Mouse (Mus musculus): ENCODE data around the gene Zdhhc23.

Zdhhc23 gene

DNA sequence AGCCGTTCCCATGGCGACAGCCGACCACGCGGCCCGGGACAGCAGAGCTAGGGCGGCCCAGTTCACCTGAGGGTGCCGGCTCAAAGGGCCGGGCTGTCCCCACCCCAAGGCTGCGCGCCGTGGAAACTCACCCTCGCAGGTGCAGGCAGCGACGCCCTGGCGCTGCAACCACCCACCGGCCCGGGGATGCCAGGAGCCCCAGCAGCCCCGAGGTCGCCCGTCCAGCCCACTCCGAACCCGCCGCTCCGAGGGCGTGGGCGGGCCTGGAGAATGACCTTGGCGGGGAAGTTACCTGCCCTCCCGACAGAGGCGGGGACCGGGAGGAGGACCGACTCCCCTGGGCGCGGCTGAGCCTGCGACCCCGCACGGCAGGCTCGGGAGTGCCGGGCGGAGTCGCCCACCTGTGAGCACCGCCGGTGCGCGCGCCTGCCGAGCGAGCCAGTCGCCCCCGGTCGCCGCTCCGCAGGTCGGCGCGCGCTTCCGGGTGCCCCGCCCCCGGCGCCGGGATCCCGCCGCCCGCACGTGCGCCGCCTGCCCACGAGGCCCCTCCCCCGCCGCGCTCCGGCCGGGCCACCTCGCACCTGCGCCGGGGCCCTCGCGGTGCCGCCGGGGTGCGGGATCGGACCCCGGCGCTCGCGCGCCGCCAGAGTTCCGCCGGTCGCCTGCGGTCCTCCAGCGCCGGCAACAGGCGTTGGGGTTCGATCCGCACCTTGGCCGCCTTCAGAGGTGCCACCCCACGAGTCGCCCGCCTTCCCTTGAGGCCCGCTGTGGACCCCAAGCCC, at the start of gene Zdhhc23:
TSS of gene Zdhhc23 (minus strand) at position 464 of the 782 bp plus-strand sequence.
- DNase-seq (ENCODE audit: low read depth, low spot score), result no peak

GRCm38 (mm10) chr16:44029273-44029672, 49.7 kb upstream of the Zdhhc23 start:
- DNase-seq (ENCODE audit: low read depth, low spot score), result no peak

DNA sequence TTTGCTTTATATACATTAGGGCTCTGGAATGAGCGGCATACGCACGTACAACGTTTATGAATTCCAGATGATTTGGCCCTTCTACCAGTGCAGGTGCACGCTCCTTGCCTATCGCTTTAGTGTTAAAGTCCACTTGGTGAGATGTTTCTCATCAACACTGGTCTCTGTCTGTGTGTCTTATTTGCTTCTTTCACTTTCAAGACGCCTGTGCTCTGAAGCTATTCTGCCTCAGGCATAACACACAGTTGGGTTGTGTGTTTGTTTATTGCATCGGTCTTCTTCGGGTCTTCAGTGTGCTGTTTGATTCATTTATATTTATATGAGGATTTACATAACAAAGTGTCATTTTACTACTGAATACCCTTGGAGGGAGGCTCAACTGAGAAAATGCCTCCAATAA, 47.2 kb upstream of the Zdhhc23 start:
- DNase-seq (ENCODE audit: low read depth, low spot score), result no peak

- no peak for DNase-seq (ENCODE audit: low read depth, low spot score)
Observed at GRCm38 (mm10) chr16:44026210-44026609, 46.6 kb upstream of the Zdhhc23 start.

DNA sequence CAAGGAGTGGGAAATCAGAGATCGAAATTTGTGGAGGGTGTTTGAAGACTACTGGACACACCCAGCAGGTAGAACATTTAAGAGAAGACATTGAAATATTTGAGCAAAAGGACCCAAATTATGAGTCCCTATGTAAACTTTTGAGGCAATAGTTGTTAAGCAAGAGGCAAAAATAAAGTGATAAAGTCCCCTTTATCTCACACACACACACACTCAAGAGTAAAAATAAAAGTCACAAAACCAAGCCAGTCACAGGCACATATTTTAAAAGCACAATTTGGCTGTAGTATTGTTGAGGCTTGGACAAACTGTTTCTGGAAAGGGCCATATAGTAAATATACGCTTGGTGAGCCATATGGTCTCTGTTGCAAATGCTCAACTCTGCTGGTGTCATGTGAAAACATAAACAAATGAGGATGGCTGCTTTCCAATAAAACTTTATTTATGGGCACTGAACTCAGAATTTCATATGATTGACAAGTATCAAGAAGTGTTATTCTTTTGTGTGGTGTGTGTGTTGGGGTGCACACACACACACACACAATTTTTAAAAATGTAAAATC, 39.5 kb upstream of the Zdhhc23 start:
- DNase-seq (ENCODE audit: low read depth, low spot score), result no peak

DNA sequence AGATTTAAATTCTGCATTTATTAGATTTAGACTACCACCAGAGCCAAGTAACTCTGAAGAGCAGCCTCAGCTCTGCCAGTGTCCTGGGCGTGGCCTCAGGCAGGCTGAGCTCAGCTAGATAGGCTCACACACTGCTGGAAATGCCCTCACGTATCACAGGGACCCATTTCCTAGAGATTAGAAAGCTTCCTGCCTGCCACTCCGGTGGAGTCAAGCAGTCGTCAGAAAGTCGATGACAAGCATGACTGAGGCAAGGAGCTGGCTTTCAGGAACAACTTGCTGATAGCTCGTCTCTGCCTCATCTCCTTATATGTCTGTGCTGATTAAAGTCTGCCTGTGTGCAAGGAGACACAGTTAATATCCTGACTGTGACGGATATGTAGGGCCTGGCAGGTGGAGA, 38.8 kb upstream of the Zdhhc23 start:
- no peak for DNase-seq (ENCODE audit: low read depth, low spot score)

- DNase-seq (ENCODE audit: low read depth, low spot score), result no peak
Observed at GRCm38 (mm10) chr16:44017707-44018106, 38.1 kb upstream of the Zdhhc23 start.

DNA sequence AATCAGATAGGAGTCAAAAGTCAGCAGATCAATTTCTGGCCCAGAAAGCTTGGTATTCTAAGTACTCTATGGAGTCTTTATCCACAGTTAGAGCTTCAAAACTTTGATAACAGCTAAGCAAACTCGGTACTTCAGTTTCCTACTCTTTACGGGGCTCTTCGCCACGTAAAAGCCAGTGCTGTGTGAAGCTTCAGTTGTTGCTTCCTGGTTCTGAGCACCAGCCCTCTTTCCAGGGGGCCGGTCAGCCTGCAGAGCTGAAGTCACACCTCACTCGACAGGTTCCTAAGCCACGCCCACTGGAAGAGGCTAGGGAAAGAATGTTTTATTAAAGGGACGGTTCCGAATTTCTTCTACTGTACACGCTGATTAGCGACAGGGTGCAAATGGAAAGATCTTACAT, 36.6 kb upstream of the Zdhhc23 start:
- DNase-seq (ENCODE audit: low read depth, low spot score), result no peak

DNA sequence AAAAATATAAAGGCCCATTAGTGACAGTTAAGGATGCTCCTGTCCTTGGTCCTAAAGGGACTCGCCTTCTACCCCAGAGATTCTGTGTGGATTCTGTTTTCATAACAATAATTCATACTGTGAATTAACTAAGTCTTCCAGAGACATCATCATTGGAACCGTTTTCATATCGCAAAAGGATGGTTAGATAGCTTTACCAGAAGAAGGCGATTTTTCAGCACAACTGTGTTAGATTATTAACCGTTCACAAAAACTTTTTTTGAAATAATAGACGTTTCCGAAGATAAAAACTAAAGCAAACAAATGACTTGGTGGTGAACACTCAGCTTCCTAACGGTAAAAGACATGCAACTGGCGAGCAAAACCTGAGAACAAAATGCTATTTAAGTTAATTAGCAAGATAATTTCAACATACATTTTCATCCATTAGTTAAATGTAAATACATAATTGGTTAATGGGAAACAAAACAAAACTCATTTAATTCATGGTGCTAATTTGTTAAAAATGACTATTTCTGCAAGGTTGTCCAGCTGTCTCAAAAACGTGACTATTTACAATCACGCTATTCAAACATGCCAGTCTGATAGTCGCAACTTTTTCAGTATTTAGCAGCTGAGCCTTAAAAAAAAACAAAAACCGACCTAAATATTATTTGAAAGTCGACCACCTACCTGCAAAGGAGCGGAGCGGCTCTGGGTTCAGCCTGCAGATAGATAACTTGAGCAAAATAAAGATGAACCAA, 36.0 kb upstream of the Zdhhc23 start:
- DNase-seq (ENCODE audit: low read depth, low spot score), result no peak

DNA sequence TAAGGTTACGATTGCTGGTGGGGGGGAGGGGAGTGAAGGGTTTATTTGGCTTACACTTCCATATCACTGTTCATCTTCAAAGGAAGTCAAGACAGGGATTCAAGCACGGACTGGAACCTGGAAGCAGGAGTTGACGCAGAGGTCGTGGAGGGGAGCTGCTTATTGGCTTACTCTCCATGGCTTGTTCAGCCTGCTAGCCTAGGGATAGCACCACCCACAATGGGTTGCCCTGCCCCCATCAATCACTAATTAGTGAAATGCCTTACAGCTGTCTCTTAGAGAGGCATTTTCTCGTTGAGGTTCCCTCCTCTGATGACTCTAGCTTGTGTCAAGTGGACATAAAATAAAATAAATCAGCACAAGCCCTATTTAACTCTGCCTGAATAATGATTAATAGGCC, 31.4 kb upstream of the Zdhhc23 start:
- DNase-seq (ENCODE audit: low read depth, low spot score), result no peak

GRCm38 (mm10) chr16:44002086-44002485, 22.5 kb upstream of the Zdhhc23 start:
- DNase-seq (ENCODE audit: low read depth, low spot score), result no peak

DNA sequence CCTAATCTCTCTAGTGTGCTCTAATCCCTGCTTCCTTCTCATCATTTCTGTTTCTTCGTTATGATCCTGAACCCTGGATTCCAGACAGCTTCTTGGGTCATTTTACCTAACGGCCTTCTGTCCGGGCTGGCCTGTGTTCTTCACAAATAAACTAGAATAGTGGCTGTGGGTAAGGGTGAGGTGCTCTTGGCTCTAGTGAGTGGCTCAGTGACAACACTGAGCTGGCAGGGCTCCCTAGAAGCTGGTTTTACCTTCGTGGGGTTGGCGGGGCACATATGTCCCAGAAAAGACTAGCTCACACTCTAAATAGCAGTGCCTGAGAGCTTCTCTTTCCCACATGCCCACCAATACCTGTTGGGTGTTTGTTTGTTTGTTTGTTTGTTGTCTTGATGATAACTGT, 19.9 kb upstream of the Zdhhc23 start:
- DNase-seq (ENCODE audit: low read depth, low spot score), result no peak

GRCm38 (mm10) chr16:43999111-43999510, 19.5 kb upstream of the Zdhhc23 start:
- DNase-seq (ENCODE audit: low read depth, low spot score), result no peak

GRCm38 (mm10) chr16:43994623-43995022, 15.0 kb upstream of the Zdhhc23 start:
- DNase-seq (ENCODE audit: low read depth, low spot score), result no peak

DNA sequence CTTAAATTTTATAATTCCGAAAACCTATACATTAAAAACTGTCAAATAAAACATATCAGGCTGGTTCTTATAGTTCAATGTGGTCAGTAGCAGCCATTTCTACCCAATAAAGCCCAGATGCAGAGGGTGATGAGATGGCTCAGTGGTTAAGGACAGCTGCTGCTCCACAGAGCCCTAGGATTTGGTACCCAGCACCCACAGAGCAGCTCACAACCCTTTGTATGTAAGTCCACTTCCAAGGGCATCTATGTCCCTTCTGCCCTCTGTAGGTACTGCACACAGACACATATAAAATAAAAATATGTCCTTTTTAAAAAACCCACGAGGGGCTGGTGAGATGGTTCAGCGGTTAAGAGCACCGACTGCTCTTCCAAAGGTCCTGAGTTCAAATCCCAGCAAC, 6.7 kb upstream of the Zdhhc23 start:
- DNase-seq (ENCODE audit: low read depth, low spot score), result no peak

- DNase-seq (ENCODE audit: low read depth, low spot score), result no peak
Observed at GRCm38 (mm10) chr16:43980110-43980609, 569 bp upstream of the Zdhhc23 start.

DNA sequence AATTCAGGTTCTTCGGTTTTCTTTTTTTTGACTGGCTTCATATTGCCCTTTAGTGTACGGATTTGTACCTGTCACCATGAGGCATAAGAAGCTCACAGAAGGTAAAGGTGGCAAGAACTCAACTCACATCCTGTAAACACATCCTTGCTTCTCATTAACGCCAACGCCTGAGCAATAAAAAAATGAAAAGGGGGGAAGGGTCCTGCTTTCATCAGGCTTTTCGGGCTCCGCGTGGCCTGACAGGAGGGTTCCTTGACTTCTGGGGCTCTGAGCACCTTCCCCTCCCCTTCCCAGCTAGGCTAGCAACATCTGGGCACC, 622 bp downstream of the Zdhhc23 start:
- DNase-seq (ENCODE audit: low read depth, low spot score), result no peak

DNA sequence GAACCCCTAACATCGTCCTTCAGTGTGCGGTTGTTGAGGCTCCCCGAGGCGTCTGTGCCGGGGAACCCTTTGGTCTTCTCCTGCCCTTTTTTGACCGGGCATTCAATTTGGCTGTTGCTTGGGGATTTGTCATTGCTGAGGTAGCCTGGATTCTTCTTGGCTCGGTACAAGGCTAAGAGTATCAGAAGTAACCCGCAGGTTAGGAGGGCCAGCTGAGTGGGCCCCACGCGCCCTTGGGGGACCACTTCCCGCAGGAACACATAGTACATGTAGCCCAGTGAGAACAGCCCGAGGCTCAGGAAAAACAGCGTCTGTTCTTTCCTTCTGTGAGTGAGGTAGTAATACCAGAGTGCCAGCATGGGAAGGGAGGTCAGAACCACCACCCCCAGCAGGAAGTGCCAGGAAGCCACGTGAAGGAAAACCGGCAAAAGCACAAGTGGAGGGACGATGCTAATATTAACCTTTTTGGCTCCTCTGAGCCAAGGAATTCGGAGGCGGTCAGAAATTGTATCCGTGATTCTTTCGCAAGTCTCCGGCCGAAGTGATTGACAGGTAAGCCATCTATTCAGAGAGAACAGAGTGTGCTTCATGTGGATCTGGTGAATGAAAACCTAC, 5.9 kb downstream of the Zdhhc23 start:
- peak; percentile 16 for DNase-seq (ENCODE audit: low read depth, low spot score)

DNA sequence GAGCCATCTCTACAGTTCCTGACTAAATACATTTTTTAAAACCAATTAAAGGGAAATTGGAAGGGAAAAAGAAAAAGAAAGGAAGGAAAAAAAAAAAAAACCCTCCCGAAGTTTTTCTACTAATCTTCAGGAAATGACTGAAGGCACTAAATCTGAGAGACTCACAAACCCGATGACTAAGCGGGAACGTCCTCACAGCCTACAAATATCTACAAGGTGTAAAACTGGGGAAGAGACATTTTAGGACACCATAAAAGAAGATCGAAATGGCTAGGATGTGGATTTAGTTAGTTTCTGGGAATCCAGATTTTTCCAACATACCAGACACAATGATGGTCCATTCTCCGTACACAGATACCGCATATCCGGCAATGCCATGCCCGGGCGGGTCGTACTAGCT, 6.4 kb downstream of the Zdhhc23 start:
- DNase-seq (ENCODE audit: low read depth, low spot score), result no peak

DNA sequence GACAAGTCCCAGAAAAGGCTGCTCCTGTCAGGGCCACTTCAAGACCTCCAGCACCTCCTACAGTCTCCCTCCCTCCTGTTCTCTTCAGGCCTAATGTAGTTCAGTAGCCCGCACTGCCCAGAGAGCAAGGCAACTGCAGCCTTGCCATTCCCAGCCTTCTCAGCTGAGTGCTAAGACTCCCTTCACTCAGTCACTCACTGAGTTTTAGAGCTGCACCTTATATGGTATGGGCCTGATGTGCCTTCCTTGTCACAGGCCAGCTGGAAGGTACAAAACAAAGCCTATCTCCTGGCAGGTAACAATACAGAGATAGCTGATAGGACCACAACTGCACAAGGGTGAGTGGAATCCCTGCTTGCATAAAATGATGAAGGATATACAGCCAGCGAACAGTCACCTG, 7.2 kb downstream of the Zdhhc23 start:
- DNase-seq (ENCODE audit: low read depth, low spot score), result no peak

DNA sequence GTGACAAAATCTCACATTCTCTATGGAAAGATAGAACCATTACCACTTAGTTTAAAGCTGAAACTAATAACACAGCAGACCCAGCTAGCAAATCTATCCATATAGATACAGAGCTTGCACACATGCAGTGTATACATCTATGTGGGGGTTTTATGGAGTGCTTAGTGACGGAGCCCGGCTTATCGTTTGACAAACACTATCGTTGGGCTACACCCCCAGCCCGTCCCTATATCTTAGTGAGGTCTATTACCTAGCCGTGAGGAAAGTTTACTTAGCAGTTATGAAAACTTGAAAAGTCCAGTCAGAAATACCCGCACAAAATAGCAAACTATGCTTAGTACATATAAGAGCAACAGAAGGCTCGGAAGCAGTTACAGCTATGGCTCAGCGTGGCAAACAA, 7.8 kb downstream of the Zdhhc23 start:
- DNase-seq (ENCODE audit: low read depth, low spot score), result no peak

GRCm38 (mm10) chr16:43971189-43971588, 8.4 kb downstream of the Zdhhc23 start:
- no peak for DNase-seq (ENCODE audit: low read depth, low spot score)
